Mouse (Mus musculus) heart, adult 2 months (tissue): ENCODE data around the gene Zbtb8b. TPM values are rescaled to one million over a fixed set of nuclear protein-coding genes. Genes with fewer than 3 reads are reported as not detected.

Source experiments
- DNase-seq, 2 experiments: peaks; one replicate each; pipeline ENCODE4 v3.0.0; 2021
- H3K27ac ChIP-seq: fragments of 200-600 bp; 2 replicates; pipeline ENCODE4 v1.8.1; 2022
- H3K27me3 ChIP-seq: fragments of 200-500 bp; 2 replicates; pipeline ENCODE4 v1.6.1; 2012; ENCODE audit warnings: mild to moderate bottlenecking, low read length, inconsistent platforms, mixed read lengths; ENCODE audit not compliant: control insufficient read depth, insufficient read depth
- H3K36me3 ChIP-seq: fragments of 200-500 bp; 2 replicates; pipeline ENCODE4 v1.6.1; 2012; ENCODE audit warnings: low read length, inconsistent platforms; ENCODE audit not compliant: control insufficient read depth, insufficient read depth
- H3K4me1 ChIP-seq: fragments of 200-500 bp; 2 replicates; pipeline ENCODE4 v1.6.1; 2011; ENCODE audit warnings: low read length; ENCODE audit not compliant: control insufficient read depth, insufficient read depth
- H3K4me3 ChIP-seq: fragments of 200-600 bp; 2 replicates; pipeline ENCODE4 v1.8.1; 2022
- H3K79me2 ChIP-seq: fragments of 200-500 bp; replicated peaks from 2 replicates; pipeline ENCODE4 v1.6.1; 2012; ENCODE audit warnings: mild to moderate bottlenecking, inconsistent platforms, low read length, moderate library complexity, mixed read lengths; ENCODE audit not compliant: control insufficient read depth, insufficient read depth
- H3K9ac ChIP-seq: fragments of 200-500 bp; 2 replicates; pipeline ENCODE4 v1.6.1; 2012; ENCODE audit warnings: low read depth, mild to moderate bottlenecking, control low read depth, inconsistent platforms, low read length, mixed read lengths
- CTCF ChIP-seq: fragments of 200-600 bp; IDR thresholded peaks from 2 replicates; pipeline ENCODE4 v1.8.1; 2022; ENCODE audit warnings: antibody characterized with exemption, mild to moderate bottlenecking, moderate library complexity
- EP300 ChIP-seq: fragments of 200-500 bp; IDR thresholded peaks from 2 replicates; pipeline ENCODE4 v1.6.1; 2011; ENCODE audit warnings: low read depth, low read length, control low read depth; ENCODE audit not compliant: insufficient read depth
- POLR2A ChIP-seq: fragments of 200-500 bp; IDR thresholded peaks from 2 replicates; pipeline ENCODE4 v1.6.1; 2011; ENCODE audit warnings: mild to moderate bottlenecking, low read depth, low read length, control low read depth; ENCODE audit not compliant: insufficient read depth
- WGBS: fragments of 180-500 bp; shearing (Covaris S2); methylation state at CpG from one replicate; pipeline ENCODE4 v1.1.7; 2018; 5-methylcytosine and 5-hydroxymethylcytosine counted together
- intact Hi-C: fragments of 180-260 bp; cut with DNase I; formaldehyde crosslinking; loops from one replicate; pipeline ENCODE4 v1.15.1; 2025
- polyA plus RNA-seq: library from polyadenylated mRNA; depleted of rRNA; stranded (reverse); fragments of >200 nt; gene quantifications from 2 replicates; pipeline ENCODE4 v1.2.3, GENCODE M21; 2012
- total RNA-seq, 2 experiments: library from RNA; stranded (reverse); gene quantifications; 2 replicates each; pipeline ENCODE4 v1.2.3; 2021

Zbtb8b gene
- total and polyA plus RNA-seq, 3 experiments: 0.07 to 0.10 (median 0.08) TPM

DNA sequence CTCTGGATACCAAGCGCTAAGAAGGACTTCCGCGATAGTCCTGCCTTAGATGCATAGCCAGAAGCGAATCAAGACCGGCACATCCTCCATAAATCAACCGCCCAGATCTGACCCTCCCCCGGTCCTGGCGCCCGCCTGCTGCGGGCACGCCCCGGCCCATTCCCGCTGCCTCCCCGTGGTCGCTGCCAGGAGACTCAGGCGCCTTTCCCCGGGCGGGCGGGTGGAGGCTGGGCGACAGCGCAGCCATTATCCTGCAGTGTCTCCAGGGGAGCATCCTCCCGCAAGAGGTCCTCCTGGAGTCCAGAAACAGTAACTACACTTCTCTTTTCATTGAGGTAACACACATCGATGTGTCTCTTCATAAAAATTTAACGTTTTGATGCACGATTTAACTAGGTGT lies 34.2 kb downstream of the Zbtb8b start:
- Histone ChIP-seq H3K36me3 (no peaks in the 10 kb centered on the region), H3K79me2 (no peaks in the 10 kb centered on the region), H3K9ac (peak overlapping the region; percentile 71), H3K4me1 (peaks cover 1% of the 10 kb centered on the region; the same call in 1 of the 2 replicates), H3K4me3 (peak overlapping the region; percentile 30), H3K27me3 (no peaks in the 10 kb centered on the region), H3K27ac (no peak overlapping the region; the same call in 1 of the 2 replicates)
- peak; percentile 64 to 69 for DNase-seq
- TF ChIP-seq EP300 (no peak), CTCF (peak; percentile 64), POLR2A (no peak)
- intact Hi-C loops: loop anchor here (2.0 kb wide), 1 partner anchor 56 kb away; no protein-coding TSS in a partner anchor
- WGBS: 6% methylated on average over 25 of the region's 25 CpGs

GRCm38 (mm10) chr4:129399813-129400212 lies 40.8 kb downstream of the Zbtb8b start:
- no peak for TF ChIP-seq EP300
- TF ChIP-seq CTCF: no peak
- no peak for TF ChIP-seq POLR2A
- no peaks in the 10 kb centered on the region for H3K4me1 ChIP-seq
- H3K27ac ChIP-seq: no peak overlapping the region
- no peaks in the 10 kb centered on the region for H3K79me2 ChIP-seq
- no peak for DNase-seq
- WGBS: 70% methylated on average over 4 of the region's 4 CpGs
- intact Hi-C loops: no loop called here
- no peaks in the 10 kb centered on the region for H3K27me3 ChIP-seq
- H3K9ac ChIP-seq: no peak overlapping the region
- H3K36me3 ChIP-seq: no peaks in the 10 kb centered on the region
- no peak overlapping the region for H3K4me3 ChIP-seq

DNA sequence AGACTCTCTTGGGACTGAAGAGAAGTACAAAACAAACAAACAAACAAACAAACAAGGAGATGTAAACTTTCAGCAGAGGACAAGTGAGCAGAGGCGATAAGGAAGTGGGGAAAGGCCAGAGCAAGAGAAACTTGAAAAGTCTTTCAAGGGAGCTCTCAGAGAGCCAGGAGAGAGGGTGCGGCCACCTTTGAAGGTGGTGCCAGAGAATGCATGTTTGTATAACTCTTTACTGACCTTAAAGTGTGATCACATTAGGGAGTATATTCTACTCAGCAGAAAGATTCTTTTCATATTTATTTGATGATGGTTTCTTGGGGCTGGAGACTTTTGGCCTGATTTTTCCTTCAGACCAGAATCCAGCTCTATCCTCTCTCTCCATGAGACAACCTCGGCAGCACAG lies 43.7 kb downstream of the Zbtb8b start:
- H3K9ac ChIP-seq: no peak overlapping the region
- H3K27ac ChIP-seq: no peak overlapping the region
- no peaks in the 10 kb centered on the region for H3K27me3 ChIP-seq
- TF ChIP-seq POLR2A (no peak), EP300 (no peak), CTCF (no peak)
- WGBS: 85% methylated on average over 3 of the region's 3 CpGs
- no peaks in the 10 kb centered on the region for H3K79me2 ChIP-seq
- DNase-seq: no peak
- H3K4me3 ChIP-seq: no peak overlapping the region
- H3K4me1 ChIP-seq: no peaks in the 10 kb centered on the region
- H3K36me3 ChIP-seq: no peaks in the 10 kb centered on the region
- intact Hi-C loops: no loop called here

DNA sequence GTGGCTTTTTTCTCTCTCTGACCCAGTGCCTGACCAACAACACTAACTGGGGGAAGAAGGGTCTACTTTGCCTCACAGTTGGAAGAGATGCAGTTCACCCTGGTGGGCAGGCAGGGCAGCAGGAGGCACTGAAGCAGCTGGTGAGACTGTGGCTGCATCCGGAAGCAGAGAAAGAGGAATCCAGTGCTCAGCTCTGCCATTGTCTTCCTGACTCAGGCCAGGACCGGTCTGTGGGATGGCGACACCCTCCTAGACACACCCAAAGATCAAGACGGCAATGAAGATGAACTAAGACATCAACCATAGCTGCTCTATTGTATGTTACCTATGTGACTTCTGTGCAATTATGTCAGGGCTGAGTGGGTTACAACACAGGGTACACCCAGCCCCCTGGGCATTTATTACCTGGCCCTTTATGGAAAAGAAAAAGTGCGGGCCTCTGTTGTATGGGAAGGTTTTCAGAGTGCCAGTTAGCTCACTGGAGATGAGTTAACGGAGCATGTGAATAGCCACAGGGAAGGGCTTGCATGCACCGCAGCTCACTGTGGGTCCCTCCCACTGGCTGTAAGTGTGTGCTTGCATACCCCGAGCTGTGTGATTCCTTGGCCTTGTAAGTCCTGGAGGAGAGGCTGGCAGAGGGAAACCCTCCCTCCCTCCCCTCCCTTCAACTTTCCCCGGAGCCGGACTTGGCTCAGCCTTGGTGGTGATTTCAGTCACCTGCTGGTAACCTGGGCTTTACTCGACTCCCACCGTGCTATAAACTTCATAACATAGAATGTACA lies 46.4 kb downstream of the Zbtb8b start:
- no peaks in the 10 kb centered on the region for H3K4me1 ChIP-seq
- no peaks in the 10 kb centered on the region for H3K36me3 ChIP-seq
- intact Hi-C loops: no loop called here
- H3K9ac ChIP-seq: no peak overlapping the region
- no peaks in the 10 kb centered on the region for H3K27me3 ChIP-seq
- no peak overlapping the region for H3K27ac ChIP-seq
- H3K4me3 ChIP-seq: no peak overlapping the region
- 48% methylated on average over 12 of the region's 12 CpGs for WGBS
- DNase-seq: no peak
- TF ChIP-seq CTCF (no peak), POLR2A (no peak), EP300 (no peak)
- no peaks in the 10 kb centered on the region for H3K79me2 ChIP-seq

DNA sequence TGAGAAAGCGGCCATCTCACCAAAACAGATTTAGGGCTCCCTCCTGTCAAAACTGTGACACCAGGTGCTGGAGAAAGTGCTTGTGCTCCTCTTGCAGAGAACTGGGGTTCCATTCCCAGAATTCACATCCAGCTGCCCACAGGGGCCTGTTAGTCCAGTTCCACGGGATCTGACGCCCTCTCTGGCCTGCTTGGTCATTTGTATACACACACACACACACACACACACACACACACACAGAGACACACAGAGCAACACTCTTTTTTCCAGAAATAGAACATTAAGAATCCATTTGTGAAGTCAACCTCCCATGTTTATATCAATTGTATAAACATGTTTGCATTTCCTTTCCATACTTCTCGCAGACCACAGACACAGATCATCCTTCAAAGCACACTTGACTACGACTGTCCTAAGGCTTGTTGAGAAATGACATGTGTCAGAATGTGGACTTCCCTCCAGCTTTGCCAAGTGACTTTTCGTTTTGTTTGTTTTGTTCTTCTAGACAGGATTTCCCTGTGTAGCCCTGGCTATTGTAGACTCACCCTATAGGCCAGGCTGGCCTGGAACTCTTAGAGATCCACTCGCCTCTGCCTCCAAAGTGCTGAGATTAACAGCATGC lies 49.6 kb downstream of the Zbtb8b start:
- DNase-seq: no peak
- Histone ChIP-seq H3K27me3 (no peaks in the 10 kb centered on the region), H3K4me3 (no peak overlapping the region), H3K79me2 (no peaks in the 10 kb centered on the region), H3K4me1 (no peaks in the 10 kb centered on the region), H3K36me3 (no peaks in the 10 kb centered on the region), H3K27ac (no peak overlapping the region), H3K9ac (no peak overlapping the region)
- WGBS: 82% methylated on average over 7 of the region's 7 CpGs
- TF ChIP-seq EP300 (no peak), CTCF (no peak), POLR2A (no peak)
- intact Hi-C loops: no loop called here

DNA sequence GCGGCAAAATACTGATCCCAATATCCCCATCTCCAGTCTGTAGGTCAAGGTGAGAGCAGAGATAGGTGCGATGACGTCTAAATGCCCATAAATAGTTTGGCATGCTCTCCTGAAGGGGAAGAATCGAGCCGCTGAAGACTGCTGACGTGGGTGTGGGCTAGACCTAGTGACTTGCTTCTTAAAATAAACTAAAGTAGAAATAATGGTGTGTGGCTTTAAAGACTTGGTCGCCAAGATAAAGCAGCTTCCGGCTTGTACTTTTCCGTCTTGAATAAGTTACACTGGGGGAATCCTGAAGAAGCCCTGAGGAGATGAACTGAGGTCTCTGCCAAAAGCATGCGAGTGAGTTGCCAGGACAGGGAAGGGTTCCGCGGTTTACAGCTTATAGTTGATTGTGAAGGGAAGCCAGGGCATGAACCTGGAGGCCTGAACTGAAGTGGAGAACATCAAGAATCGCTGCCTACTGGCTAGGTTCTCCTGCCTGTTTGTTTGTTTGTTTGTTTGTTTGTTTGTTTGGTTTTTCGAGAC lies 50.4 kb downstream of the Zbtb8b start:
- Histone ChIP-seq H3K79me2 (no peaks in the 10 kb centered on the region), H3K27ac (no peak overlapping the region), H3K4me3 (no peak overlapping the region), H3K27me3 (no peaks in the 10 kb centered on the region), H3K4me1 (0 out of 2 replicates have a peak, but pooled peaks cover 2% of the 10 kb centered on the region), H3K36me3 (no peaks in the 10 kb centered on the region), H3K9ac (no peak overlapping the region)
- intact Hi-C loops: no loop called here
- TF ChIP-seq CTCF (no peak), POLR2A (no peak), EP300 (no peak)
- DNase-seq: no peak
- WGBS: 55% methylated on average over 14 of the region's 14 CpGs
